9 mouse cellular contexts compared by ENCODE assay signal in genomic region chr3:152397335-152397940, GRCm38 (mm10). TPM values are rescaled to one million over a fixed set of nuclear protein-coding genes. Genes with fewer than 3 reads are reported as not detected.
DNase-seq lines count a peak whose midpoint lies in the region; ATAC-seq lines count a peak whose summit lies in the region.
"Had no signal": no experiment of that assay in that cellular context is flagged by ENCODE, and none has a peak within 500 bp of the region (broad histone marks: within the 10 kb centered on the region; RNA-seq: fewer than 3 reads in every experiment).

No protein-coding gene starts in this region.

- peak overlapping the region; percentile 93 for H3K9ac ChIP-seq in hindbrain, embryonic 11.5 days (ENCODE audit: low read depth, low read length)

- H3K4me1 ChIP-seq in heart, embryonic 10.5 days, result peaks cover 36% of the 10 kb centered on the region
- peaks cover 2% of the 10 kb centered on the region; the same call in 1 of the 2 replicates for H3K4me1 ChIP-seq in hindbrain, embryonic 11.5 days (replicated peaks; ENCODE audit: control insufficient read depth, insufficient read depth, low read length)

- H3K4me2 ChIP-seq in hindbrain, embryonic 11.5 days (replicated peaks; ENCODE audit: low read depth, low read length), result peak overlapping the region; percentile 82

- H3K36me3 ChIP-seq in heart, embryonic 10.5 days, result 0 out of 2 replicates have a peak, but pooled peaks cover 3% of the 10 kb centered on the region
- H3K36me3 ChIP-seq in hindbrain, embryonic 11.5 days (ENCODE audit: control insufficient read depth, insufficient read depth, low read length), result no peaks in the 10 kb centered on the region

- H3K27ac ChIP-seq in heart, embryonic 10.5 days, result peak overlapping the region; percentile 100
- H3K27ac ChIP-seq in hindbrain, embryonic 11.5 days (ENCODE audit: low read depth, low read length), result no peak overlapping the region

- intact Hi-C loops in heart, postnatal 25 days (cut with DNase I), result loop anchor here (5.0 kb wide), 1 partner anchor 135 kb away; no protein-coding TSS in a partner anchor
- intact Hi-C loops in gastrocnemius, postnatal 36 days (cut with DNase I), result loop anchor here (2.0 kb wide), 1 partner anchor 79 kb away; no protein-coding TSS in a partner anchor

- peak overlapping the region; percentile 86 for H3K4me3 ChIP-seq in heart, embryonic 10.5 days
- peak overlapping the region; percentile 74 for H3K4me3 ChIP-seq in hindbrain, embryonic 11.5 days (ENCODE audit: low read depth, low read length)

- H3K9me3 ChIP-seq in heart, embryonic 10.5 days, result no peaks in the 10 kb centered on the region
- no peaks in the 10 kb centered on the region for H3K9me3 ChIP-seq in hindbrain, embryonic 11.5 days (ENCODE audit: control insufficient read depth, low read length)

- 56% methylated on average over 9 of the region's 9 CpGs for WGBS in heart, embryonic 10.5 days
- WGBS in hindbrain, embryonic 11.5 days, result 69% methylated on average over 9 of the region's 9 CpGs

- no peak for DNase-seq in heart, embryonic 10.5 days (ENCODE audit: low spot score)
- no peak for DNase-seq in heart, postnatal 25 days (ENCODE audit: low spot score)
- DNase-seq in MEL-GATA-1-ER (ENCODE audit: extremely low read depth, low read depth), result peak; percentile 52
- DNase-seq in hindbrain, embryonic 11.5 days (ENCODE audit: low spot score), result no peak
- DNase-seq in urinary bladder, postnatal 4 days (ENCODE audit: low spot score in 2 of 2), result no peak
- no peak for DNase-seq in cerebellum, adult 11-12 months
- no peak for DNase-seq in gastrocnemius, postnatal 36 days

- H3K27me3 ChIP-seq in heart, embryonic 10.5 days (ENCODE audit: insufficient read depth, poor library complexity, severe bottlenecking), result no peaks in the 10 kb centered on the region
- no peaks in the 10 kb centered on the region for H3K27me3 ChIP-seq in hindbrain, embryonic 11.5 days (ENCODE audit: control insufficient read depth, insufficient read depth, low read length)
- H3K27me3 ChIP-seq: Patski had no signal

- no peak for ATAC-seq in hindbrain, embryonic 11.5 days (ENCODE audit: low FRiP score)
- peak; percentile 13 for ATAC-seq in megakaryocyte progenitor cell, adult 5-6 weeks (replicated peaks; ENCODE audit: poor library complexity)

RNA-seq across cellular contexts. Expression of gene Zzz3, which starts 2.2 kb away (rescaled TPM):
- 41.1 and 42.7 TPM in 2 replicates for polyA plus RNA-seq in heart, embryonic 10.5 days (2016; fragmentation: Nextera tagmentation; extraction: Ambion mirVana)
- 10 to 100 TPM; 22.8 to 23.5 TPM for total RNA-seq in heart, postnatal 25 days (2021)
- polyA plus RNA-seq in hindbrain, embryonic 11.5 days (2014; fragmentation: Nextera tagmentation; extraction: Ambion mirVana), result 54.9 and 61.2 TPM in 2 replicates
- 49.2 and 50.3 TPM in 2 replicates for total RNA-seq in megakaryocyte progenitor cell, adult 5-6 weeks (2015)
- total RNA-seq in megakaryocyte progenitor cell, adult 5-6 weeks (2017), result 54.6 and 80.5 TPM in 2 replicates
- total RNA-seq in gastrocnemius, postnatal 36 days (2021), result 10 to 100 TPM; 11.0 to 11.5 TPM

RNA-seq across cellular contexts. Expression of gene Usp33, which starts 51.2 kb away (rescaled TPM):
- 36.2 and 37.6 TPM in 2 replicates for polyA plus RNA-seq in heart, embryonic 10.5 days (2016; fragmentation: Nextera tagmentation; extraction: Ambion mirVana)
- 10 to 100 TPM; 22.3 to 25.2 TPM for total RNA-seq in heart, postnatal 25 days (2021)
- polyA plus RNA-seq in hindbrain, embryonic 11.5 days (2014; fragmentation: Nextera tagmentation; extraction: Ambion mirVana), result 73.6 and 74.8 TPM in 2 replicates
- total RNA-seq in megakaryocyte progenitor cell, adult 5-6 weeks (2015), result 23.5 and 35.7 TPM in 2 replicates
- total RNA-seq in megakaryocyte progenitor cell, adult 5-6 weeks (2017), result 48.4 and 83.5 TPM in 2 replicates
- 10 to 100 TPM; 17.9 to 19.4 TPM for total RNA-seq in gastrocnemius, postnatal 36 days (2021)

RNA-seq across cellular contexts. Expression of gene Miga1, which starts 57.2 kb away (rescaled TPM):
- polyA plus RNA-seq in heart, embryonic 10.5 days (2016; fragmentation: Nextera tagmentation; extraction: Ambion mirVana), result 14.5 and 18.4 TPM in 2 replicates
- total RNA-seq in heart, postnatal 25 days (2021), result 10 to 100 TPM in 1 of 2 experiments, 1 to 10 TPM in 1; 9.6 to 10.3 TPM
- 19.4 and 21.4 TPM in 2 replicates for polyA plus RNA-seq in hindbrain, embryonic 11.5 days (2014; fragmentation: Nextera tagmentation; extraction: Ambion mirVana)
- 20.4 and 22.3 TPM in 2 replicates for total RNA-seq in megakaryocyte progenitor cell, adult 5-6 weeks (2015)
- 25.9 and 36.1 TPM in 2 replicates for total RNA-seq in megakaryocyte progenitor cell, adult 5-6 weeks (2017)
- 1 to 10 TPM; 3.2 to 5.8 TPM for total RNA-seq in gastrocnemius, postnatal 36 days (2021)
